Mouse (Mus musculus): ENCODE data around the gene Slc1a4. TPM values are rescaled to one million over a fixed set of nuclear protein-coding genes. Genes with fewer than 3 reads are reported as not detected.
A peak's percentile ranks its signal among the peaks of the same experiment; 100 is the strongest.

The Slc1a4 gene
- polyA plus RNA-seq, 1 experiment from 2014 or later: 24.8 TPM

GRCm38 (mm10) chr11:20331027-20331689, 1.4 kb downstream of the Slc1a4 start:
- no peaks in the 10 kb centered on the region for H3K9me3 ChIP-seq (ENCODE audit: control insufficient read depth, low read length)
- 25% methylated on average over 9 of the region's 9 CpGs for WGBS
- H3K36me3 ChIP-seq (ENCODE audit: control insufficient read depth, insufficient read depth, low read length): no peaks in the 10 kb centered on the region
- peak overlapping the region; percentile 95; the same call in 1 of the 2 replicates for H3K27ac ChIP-seq (replicated peaks; ENCODE audit: low read depth, low read length)
- H3K4me2 ChIP-seq (ENCODE audit: low read depth, low read length): peak overlapping the region; percentile 97
- ATAC-seq (ENCODE audit: low read depth) (no peak), DNase-seq (ENCODE audit: low spot score) (peak; percentile 59)
- H3K27me3 ChIP-seq (replicated peaks; ENCODE audit: control insufficient read depth, insufficient read depth, low read length): no peaks in the 10 kb centered on the region
- peak overlapping the region; percentile 78 for H3K9ac ChIP-seq (ENCODE audit: low read depth, low read length)
- H3K4me1 ChIP-seq (ENCODE audit: control insufficient read depth, insufficient read depth, low read length): peaks cover 22% of the 10 kb centered on the region
- peak overlapping the region; percentile 59 for H3K4me3 ChIP-seq (ENCODE audit: low read depth, low read length)

- ATAC-seq (ENCODE audit: low read depth): no peak
- no peak overlapping the region for H3K9ac ChIP-seq (ENCODE audit: low read depth, low read length)
- 0 out of 2 replicates have a peak overlapping the region, but pooled peaks have one; percentile 8 for H3K4me3 ChIP-seq (ENCODE audit: low read depth, low read length)
- no peaks in the 10 kb centered on the region for H3K36me3 ChIP-seq (ENCODE audit: control insufficient read depth, insufficient read depth, low read length)
- peaks cover 22% of the 10 kb centered on the region for H3K4me1 ChIP-seq (ENCODE audit: control insufficient read depth, insufficient read depth, low read length)
- no peak for DNase-seq (ENCODE audit: low spot score)
- 77% methylated on average over 5 of the region's 5 CpGs for WGBS
- H3K27ac ChIP-seq (replicated peaks; ENCODE audit: low read depth, low read length): no peak overlapping the region
- H3K9me3 ChIP-seq (ENCODE audit: control insufficient read depth, low read length): no peaks in the 10 kb centered on the region
- H3K27me3 ChIP-seq (replicated peaks; ENCODE audit: control insufficient read depth, insufficient read depth, low read length): no peaks in the 10 kb centered on the region
- H3K4me2 ChIP-seq (ENCODE audit: low read depth, low read length): 0 out of 2 replicates have a peak overlapping the region, but pooled peaks have one; percentile 97
Measured at GRCm38 (mm10) chr11:20329711-20330110, 2.8 kb downstream of the Slc1a4 start.

- 78% methylated on average over 6 of the region's 6 CpGs for WGBS
Measured at GRCm38 (mm10) chr11:20328771-20329170, 3.7 kb downstream of the Slc1a4 start.

GRCm38 (mm10) chr11:20326328-20326995, 6.1 kb downstream of the Slc1a4 start:
- Histone ChIP-seq H3K27me3 (replicated peaks; ENCODE audit: control insufficient read depth, insufficient read depth, low read length) (no peaks in the 10 kb centered on the region), H3K4me1 (ENCODE audit: control insufficient read depth, insufficient read depth, low read length) (peaks cover 14% of the 10 kb centered on the region), H3K27ac (replicated peaks; ENCODE audit: low read depth, low read length) (0 out of 2 replicates have a peak overlapping the region, but pooled peaks have one; percentile 40), H3K9me3 (ENCODE audit: control insufficient read depth, low read length) (no peaks in the 10 kb centered on the region), H3K4me2 (ENCODE audit: low read depth, low read length) (no peak overlapping the region), H3K9ac (ENCODE audit: low read depth, low read length) (no peak overlapping the region), H3K4me3 (ENCODE audit: low read depth, low read length) (no peak overlapping the region), H3K36me3 (ENCODE audit: control insufficient read depth, insufficient read depth, low read length) (no peaks in the 10 kb centered on the region)
- ATAC-seq (ENCODE audit: low read depth) (peak; percentile 51), DNase-seq (ENCODE audit: low spot score) (peak; percentile 56)
- 70% methylated on average over 11 of the region's 11 CpGs for WGBS

More at GRCm38 (mm10) chr11:20328771-20329170, 3.7 kb downstream of the Slc1a4 start:
- Histone ChIP-seq H3K9ac (ENCODE audit: low read depth, low read length) (no peak overlapping the region), H3K4me3 (ENCODE audit: low read depth, low read length) (no peak overlapping the region), H3K36me3 (ENCODE audit: control insufficient read depth, insufficient read depth, low read length) (no peaks in the 10 kb centered on the region), H3K4me1 (ENCODE audit: control insufficient read depth, insufficient read depth, low read length) (peaks cover 20% of the 10 kb centered on the region), H3K27me3 (replicated peaks; ENCODE audit: control insufficient read depth, insufficient read depth, low read length) (no peaks in the 10 kb centered on the region), H3K9me3 (ENCODE audit: control insufficient read depth, low read length) (no peaks in the 10 kb centered on the region), H3K4me2 (ENCODE audit: low read depth, low read length) (no peak overlapping the region), H3K27ac (replicated peaks; ENCODE audit: low read depth, low read length) (no peak overlapping the region)
- ATAC-seq (ENCODE audit: low read depth): no peak
- DNase-seq (ENCODE audit: low spot score): no peak

GRCm38 (mm10) chr11:20325073-20325694, 7.3 kb downstream of the Slc1a4 start:
- Histone ChIP-seq H3K4me1 (ENCODE audit: control insufficient read depth, insufficient read depth, low read length) (peaks cover 8% of the 10 kb centered on the region), H3K36me3 (ENCODE audit: control insufficient read depth, insufficient read depth, low read length) (no peaks in the 10 kb centered on the region), H3K27ac (replicated peaks; ENCODE audit: low read depth, low read length) (no peak overlapping the region), H3K4me3 (ENCODE audit: low read depth, low read length) (no peak overlapping the region), H3K27me3 (replicated peaks; ENCODE audit: control insufficient read depth, insufficient read depth, low read length) (no peaks in the 10 kb centered on the region), H3K9me3 (ENCODE audit: control insufficient read depth, low read length) (no peaks in the 10 kb centered on the region), H3K4me2 (ENCODE audit: low read depth, low read length) (no peak overlapping the region), H3K9ac (ENCODE audit: low read depth, low read length) (no peak overlapping the region)
- WGBS: 93% methylated on average over 9 of the region's 9 CpGs
- no peak for DNase-seq (ENCODE audit: low spot score)
- no peak for ATAC-seq (ENCODE audit: low read depth)

- Histone ChIP-seq H3K4me3 (ENCODE audit: low read depth, low read length) (no peak overlapping the region), H3K9ac (ENCODE audit: low read depth, low read length) (no peak overlapping the region), H3K36me3 (ENCODE audit: control insufficient read depth, insufficient read depth, low read length) (no peaks in the 10 kb centered on the region), H3K27ac (replicated peaks; ENCODE audit: low read depth, low read length) (no peak overlapping the region), H3K4me2 (ENCODE audit: low read depth, low read length) (no peak overlapping the region), H3K27me3 (replicated peaks; ENCODE audit: control insufficient read depth, insufficient read depth, low read length) (no peaks in the 10 kb centered on the region), H3K4me1 (ENCODE audit: control insufficient read depth, insufficient read depth, low read length) (0 out of 2 replicates have a peak, but pooled peaks cover 4% of the 10 kb centered on the region), H3K9me3 (ENCODE audit: control insufficient read depth, low read length) (no peaks in the 10 kb centered on the region)
- DNase-seq (ENCODE audit: low spot score) (no peak), ATAC-seq (ENCODE audit: low read depth) (no peak)
- WGBS: 95% methylated on average over 3 of the region's 3 CpGs
Measured at GRCm38 (mm10) chr11:20324006-20324405, 8.5 kb downstream of the Slc1a4 start.

- Histone ChIP-seq H3K4me2 (ENCODE audit: low read depth, low read length) (no peak overlapping the region), H3K4me3 (ENCODE audit: low read depth, low read length) (no peak overlapping the region), H3K36me3 (ENCODE audit: control insufficient read depth, insufficient read depth, low read length) (0 out of 2 replicates have a peak, but pooled peaks cover 10% of the 10 kb centered on the region), H3K27ac (replicated peaks; ENCODE audit: low read depth, low read length) (no peak overlapping the region), H3K4me1 (ENCODE audit: control insufficient read depth, insufficient read depth, low read length) (0 out of 2 replicates have a peak, but pooled peaks cover 4% of the 10 kb centered on the region), H3K9ac (ENCODE audit: low read depth, low read length) (no peak overlapping the region), H3K9me3 (ENCODE audit: control insufficient read depth, low read length) (no peaks in the 10 kb centered on the region), H3K27me3 (replicated peaks; ENCODE audit: control insufficient read depth, insufficient read depth, low read length) (no peaks in the 10 kb centered on the region)
- WGBS: 70% methylated on average over 3 of the region's 3 CpGs
- DNase-seq (ENCODE audit: low spot score) (no peak), ATAC-seq (ENCODE audit: low read depth) (no peak)
Measured at GRCm38 (mm10) chr11:20322366-20322765, 10.1 kb downstream of the Slc1a4 start.

GRCm38 (mm10) chr11:20320661-20321060, 11.9 kb downstream of the Slc1a4 start:
- H3K4me3 ChIP-seq (ENCODE audit: low read depth, low read length): no peak overlapping the region
- no peaks in the 10 kb centered on the region for H3K27me3 ChIP-seq (replicated peaks; ENCODE audit: control insufficient read depth, insufficient read depth, low read length)
- no peak; the same call in 1 of the 2 replicates for ATAC-seq (ENCODE audit: low read depth)
- H3K9ac ChIP-seq (ENCODE audit: low read depth, low read length): no peak overlapping the region
- no peak overlapping the region for H3K4me2 ChIP-seq (ENCODE audit: low read depth, low read length)
- H3K4me1 ChIP-seq (ENCODE audit: control insufficient read depth, insufficient read depth, low read length): no peaks in the 10 kb centered on the region
- no peak overlapping the region for H3K27ac ChIP-seq (replicated peaks; ENCODE audit: low read depth, low read length)
- 66% methylated on average over 3 of the region's 3 CpGs for WGBS
- H3K36me3 ChIP-seq (ENCODE audit: control insufficient read depth, insufficient read depth, low read length): peaks cover 19% of the 10 kb centered on the region; the same call in 1 of the 2 replicates
- no peaks in the 10 kb centered on the region for H3K9me3 ChIP-seq (ENCODE audit: control insufficient read depth, low read length)
- no peak for DNase-seq (ENCODE audit: low spot score)

Measured in embryonic facial prominence, embryonic 14.5 days (tissue).